Mouse (Mus musculus): ENCODE measurements around the gene Mb.

GRCm38 (mm10) chr15:77056001-77056790 is 5.7 kb upstream of the Mb start:
- no peak for TF ChIP-seq CTCF (IDR thresholded peaks at IDR 0.05; ENCODE audit: insufficient read depth, low read depth, low read length)
- TF ChIP-seq POLR2A (IDR thresholded peaks at IDR 0.05; ENCODE audit: insufficient read depth, low read depth, low read length): no peak

Data from olfactory bulb, adult 2 months (tissue).